Mouse (Mus musculus) T-helper 1 cell (primary cell): ENCODE data around the gene Clcn3.

ENCODE experiments used
- in situ Hi-C: fragments of 300-600 bp; cut with MboI, MseI; formaldehyde crosslinking; loops from one replicate; pipeline ENCODE4 v1.15.1; 2025; ENCODE audit warnings: high pct_unique_total_duplicates

The Clcn3 gene

DNA sequence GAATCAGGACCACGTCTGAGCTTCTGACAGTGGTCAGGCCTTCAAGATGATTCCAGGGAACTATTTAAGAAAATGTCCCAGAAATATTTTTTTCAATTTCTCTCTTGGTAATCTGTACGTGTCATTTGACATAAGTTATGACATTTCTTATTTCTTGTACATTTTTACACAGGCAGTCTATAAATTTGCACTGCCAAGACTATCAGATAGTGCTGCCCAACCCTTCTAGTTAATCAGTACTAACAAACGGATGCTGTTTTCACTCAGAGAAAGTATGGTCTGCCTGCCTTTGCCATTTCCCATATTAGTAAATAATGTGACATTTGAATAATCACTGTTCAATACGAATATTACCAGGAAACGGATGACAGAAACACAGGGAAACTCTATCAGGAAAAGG is 30.3 kb downstream of the Clcn3 start:
- in situ Hi-C loops, result no loop called here

DNA sequence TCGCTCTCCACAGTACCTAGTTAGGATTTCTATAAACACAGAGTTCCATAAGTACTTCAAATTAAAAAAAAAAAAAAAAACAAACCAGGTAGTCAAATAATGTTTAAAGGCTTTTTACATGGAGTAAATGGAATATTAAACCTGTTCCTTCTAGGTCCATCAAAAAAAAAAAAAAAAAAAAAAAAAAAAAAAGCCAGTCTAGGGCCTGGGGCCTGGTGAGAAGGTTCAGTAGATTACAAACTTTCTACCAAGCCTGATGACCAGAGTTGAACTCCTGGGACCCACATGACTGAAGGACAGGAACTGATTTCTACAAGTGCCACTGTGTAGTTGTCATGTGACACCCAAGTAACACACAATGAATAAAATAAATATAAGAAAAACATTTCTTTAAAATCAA is 31.3 kb downstream of the Clcn3 start:
- in situ Hi-C loops, result no loop called here

DNA sequence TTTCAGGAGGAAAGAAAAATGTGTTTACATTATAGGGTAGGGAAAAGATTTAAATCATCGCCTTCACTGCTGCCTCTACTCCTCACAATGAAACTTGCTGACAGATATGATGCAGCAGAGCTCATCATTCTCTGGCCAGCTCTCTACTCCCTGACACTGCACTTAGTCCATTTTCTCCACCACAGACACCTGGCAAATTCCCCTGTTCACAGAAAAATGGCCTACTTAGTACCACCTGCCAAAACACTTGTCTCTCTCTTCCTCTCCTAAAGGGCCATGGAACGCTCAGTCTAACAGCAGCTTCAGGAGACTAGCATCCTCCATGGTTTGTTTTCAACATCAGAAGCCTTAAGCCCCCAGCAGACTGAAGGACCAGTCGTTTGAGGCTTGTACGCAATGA is 31.8 kb downstream of the Clcn3 start:
- in situ Hi-C loops, result no loop called here

DNA sequence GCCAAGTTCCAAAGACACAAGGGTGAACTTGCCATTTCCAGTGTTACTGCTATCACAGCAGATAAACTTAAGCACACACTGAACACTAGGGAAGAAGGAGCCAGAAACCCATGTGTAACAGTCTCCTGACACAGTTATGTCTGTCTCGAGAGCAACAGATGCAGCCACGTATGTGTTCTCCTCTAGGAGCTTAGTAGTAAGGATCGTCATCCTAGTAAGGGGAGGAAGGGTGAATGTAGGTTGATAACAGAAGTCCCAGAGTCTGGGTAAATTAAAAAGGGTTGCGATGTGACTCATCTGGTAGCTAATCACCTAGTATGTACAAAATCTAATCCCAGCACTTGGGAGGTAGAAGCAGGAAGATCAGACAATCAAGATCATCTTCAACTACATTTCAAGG is 33.2 kb downstream of the Clcn3 start:
- in situ Hi-C loops, result no loop called here

DNA sequence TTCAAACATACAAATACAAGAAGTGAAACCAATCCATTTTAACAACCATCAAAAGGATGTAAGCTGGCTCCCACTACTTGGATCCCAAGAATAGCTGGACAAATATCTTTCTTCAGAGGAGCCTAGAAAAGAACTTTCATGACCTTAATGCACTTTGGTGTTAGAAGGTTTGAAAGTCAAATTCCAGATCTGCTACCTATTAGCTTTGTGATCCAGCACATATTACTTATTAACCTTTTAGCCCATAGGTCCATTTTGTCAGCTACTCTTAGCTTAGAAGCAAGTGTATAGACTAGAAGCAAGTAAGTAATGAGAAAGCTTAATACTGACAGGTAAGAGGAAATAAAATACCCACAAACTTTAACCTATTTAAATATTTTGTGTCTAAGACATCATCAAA is 35.6 kb downstream of the Clcn3 start:
- in situ Hi-C loops, result no loop called here

DNA sequence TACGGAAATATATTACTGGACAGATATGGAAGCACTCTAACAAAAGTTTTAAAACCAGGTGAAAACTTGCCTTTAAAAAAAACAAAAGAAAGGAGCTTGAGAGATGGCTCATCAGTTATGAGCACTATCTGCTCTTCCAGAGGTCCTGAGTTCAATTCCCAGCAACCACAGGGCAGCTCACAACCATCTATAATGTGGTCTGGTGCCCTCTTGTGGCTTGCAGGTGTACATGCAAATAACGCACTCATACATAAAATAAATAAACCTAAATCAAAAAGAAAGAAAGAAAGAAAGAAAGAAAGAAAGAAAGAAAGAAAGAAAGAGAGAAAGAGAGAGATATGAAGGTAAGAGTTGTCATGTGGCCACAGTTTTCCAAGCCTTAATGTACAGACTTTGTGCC is 40.2 kb downstream of the Clcn3 start:
- in situ Hi-C loops, result no loop called here

DNA sequence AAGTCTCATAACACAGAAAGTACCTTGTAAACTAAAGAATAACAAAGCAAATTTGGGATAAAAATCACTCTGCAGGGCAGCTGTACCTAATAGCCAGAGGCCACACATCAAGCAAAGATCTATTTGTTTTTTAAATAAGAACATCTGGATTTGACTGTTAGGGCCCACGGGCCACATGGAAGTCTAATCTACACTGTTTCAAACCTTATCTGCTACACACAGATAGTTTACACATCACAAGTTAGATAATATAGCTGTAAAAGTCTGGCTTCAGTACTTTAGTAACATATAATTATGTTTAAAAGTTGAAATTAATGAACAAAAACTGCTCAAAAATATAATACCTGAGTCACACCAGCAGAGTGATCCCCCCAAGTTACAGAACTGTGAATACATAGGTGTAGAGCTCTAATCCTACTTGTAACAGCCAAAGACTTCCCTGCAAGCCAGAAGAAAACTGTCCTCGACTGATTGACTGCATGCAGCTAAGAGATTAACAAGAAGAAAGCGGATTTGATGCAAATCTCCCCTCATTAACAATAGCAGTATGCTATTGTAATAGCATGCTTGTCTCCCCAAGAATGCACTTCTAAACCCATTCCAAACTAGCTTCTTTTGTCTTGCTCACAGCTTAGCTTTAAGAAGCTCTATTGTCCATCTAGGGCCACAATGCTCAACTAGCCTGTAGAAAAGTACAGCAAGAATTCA is 44.2 kb downstream of the Clcn3 start:
- in situ Hi-C loops, result no loop called here

DNA sequence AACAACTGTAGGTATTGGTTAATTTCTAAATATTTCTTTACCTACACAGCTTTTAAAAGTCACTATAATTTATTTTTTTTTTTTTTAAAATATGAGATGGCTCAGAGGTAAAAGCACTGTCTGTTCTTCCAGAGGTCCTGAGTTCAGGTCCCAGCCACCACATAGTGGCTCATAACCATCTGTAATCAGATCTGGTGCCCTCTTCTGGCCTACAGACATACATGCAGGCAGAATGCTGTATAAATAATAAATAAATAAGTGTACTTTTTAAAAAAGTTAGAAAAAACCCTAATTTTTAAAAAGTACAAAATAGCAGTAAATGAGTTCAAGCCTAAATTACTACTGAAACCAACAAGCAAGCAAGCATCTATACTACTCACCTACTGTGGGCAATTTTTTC is 49.5 kb downstream of the Clcn3 start:
- in situ Hi-C loops, result no loop called here

DNA sequence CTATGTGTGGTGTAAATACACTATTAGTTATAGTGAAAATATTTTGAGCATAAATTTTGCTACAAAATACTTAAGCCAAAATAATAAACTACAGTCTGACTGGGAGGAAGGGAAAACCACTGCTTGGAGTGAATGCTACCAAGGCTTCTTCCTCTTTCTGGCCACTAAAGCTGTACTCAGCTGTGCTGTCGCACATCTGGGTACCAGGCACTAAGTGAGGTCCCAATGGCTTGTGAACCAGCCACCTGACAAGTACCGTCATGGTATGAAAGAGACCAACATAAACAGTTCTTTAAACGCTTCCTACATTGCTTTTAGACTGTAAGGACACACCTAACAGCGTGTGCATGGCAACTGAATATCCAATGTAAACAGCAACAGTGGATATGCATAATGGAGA is 62.9 kb downstream of the Clcn3 start:
- in situ Hi-C loops, result no loop called here

DNA sequence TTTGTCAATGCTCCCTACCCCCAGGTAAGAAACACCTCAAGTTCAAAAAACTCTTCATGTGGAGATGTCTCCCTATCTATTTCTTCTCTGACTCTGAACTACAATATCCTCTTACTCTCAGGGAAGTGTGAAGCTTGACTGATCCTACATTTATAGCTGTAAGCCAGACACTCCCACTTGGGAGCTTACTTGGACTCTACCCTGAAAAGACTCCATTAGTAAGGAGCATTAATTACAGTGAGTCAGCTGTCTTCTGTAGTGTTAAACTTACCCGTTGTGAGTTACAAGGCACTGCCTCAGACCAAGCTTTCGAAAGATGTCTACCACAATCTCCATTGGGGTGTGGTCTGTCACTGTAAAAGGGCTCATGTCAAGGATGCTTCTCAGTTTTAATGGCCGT is 64.0 kb downstream of the Clcn3 start:
- in situ Hi-C loops, result no loop called here

DNA sequence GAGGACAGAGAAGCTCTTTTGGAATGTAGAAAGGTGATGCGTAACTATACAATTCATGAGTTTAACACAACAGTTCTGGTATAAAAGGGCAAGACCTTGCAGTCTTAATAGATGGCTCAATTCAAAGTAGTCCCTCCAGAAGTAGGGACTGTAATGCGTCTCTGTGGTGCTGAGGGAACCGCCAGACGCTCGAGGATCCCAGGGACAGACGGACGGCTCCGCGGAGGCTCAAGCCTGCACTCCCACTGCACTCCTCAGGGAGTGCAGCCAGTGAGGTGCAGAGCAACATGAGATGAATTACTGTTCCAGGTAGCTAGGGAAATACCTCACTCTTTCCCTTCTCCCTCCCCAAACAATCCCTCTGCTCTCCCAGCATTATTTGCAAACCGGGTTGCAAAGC is 70.5 kb downstream of the Clcn3 start:
- in situ Hi-C loops, result loop anchor here (5.0 kb wide), 1 partner anchor 45 kb away; no protein-coding TSS in a partner anchor

DNA sequence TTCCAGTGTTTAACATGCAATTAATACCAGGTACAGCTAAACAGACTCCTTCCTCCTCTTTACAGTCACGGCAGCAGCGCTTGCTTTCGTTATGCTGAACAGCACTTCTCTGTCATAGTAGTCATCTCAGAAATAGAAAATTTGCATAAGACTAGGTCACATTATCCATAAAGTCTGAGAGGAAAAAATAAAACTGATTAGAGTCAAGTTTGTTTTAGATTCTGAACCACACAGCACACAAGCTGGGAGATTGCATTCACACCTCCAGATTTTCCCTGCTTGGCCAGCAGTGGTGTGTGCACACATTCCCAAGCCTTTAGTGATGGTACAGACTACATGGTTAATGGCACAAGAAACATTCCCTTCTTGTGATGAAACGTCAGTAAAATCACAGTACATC is 71.0 kb downstream of the Clcn3 start:
- in situ Hi-C loops, result loop anchor here (5.0 kb wide), 1 partner anchor 45 kb away; no protein-coding TSS in a partner anchor

DNA sequence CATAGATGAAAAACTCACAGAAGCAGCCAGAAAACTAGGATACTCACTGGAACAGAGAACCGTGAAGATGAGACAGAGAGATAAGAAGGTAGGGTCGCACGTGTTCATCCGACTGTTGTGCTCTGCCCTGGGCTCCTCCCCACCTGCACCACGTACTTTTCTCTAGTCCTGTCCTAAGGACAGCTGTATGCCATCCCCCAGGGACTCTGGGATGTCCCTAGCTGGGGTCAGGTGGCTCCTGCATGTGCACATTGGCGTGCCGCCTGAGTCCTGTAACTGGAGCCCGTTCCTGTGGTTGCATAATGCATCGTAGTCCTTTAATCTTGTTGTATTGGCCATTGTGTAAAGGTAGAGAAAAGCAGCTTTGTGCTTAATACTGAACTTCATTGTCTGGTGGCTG is 83.0 kb downstream of the Clcn3 start:
- in situ Hi-C loops, result no loop called here

DNA sequence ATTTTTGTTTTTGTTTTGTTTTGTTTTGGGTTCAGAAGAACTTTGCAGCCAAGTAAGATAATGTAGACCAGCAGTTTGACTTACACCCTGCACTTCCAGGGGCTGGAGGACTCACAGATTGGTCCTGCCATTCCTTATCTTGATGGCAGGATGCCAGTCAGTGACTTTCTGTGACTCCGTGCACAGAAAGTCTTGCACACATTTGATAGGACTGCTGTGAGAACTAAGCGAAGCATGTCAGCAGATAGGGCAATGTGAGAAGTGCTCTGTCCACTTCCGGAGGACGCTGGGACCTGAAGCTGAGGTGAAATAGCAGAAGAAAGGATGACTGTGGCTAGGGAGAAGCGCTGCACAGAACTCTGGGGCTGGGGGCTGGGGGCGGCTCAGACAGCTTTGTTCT is 87.2 kb downstream of the Clcn3 start:
- in situ Hi-C loops, result no loop called here

DNA sequence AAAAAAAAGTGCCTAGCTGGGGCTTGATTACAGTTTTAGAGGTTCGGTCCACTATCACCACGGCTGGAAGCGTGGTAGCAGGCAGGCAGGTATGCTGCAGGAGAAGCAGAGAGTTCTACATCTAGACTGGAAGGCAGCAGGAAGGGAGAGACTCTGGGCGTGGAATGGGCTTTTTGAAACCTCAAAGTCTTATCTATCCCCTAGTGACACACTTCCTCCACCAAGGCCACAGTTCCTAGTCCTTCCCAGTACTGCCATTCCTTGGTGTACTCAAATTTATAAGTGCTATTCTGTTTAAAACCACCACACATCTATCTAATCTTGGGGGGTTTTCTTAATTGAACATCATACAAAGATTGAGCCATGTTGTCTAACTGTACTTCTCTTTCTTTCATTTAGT is 91.3 kb downstream of the Clcn3 start:
- in situ Hi-C loops, result no loop called here

DNA sequence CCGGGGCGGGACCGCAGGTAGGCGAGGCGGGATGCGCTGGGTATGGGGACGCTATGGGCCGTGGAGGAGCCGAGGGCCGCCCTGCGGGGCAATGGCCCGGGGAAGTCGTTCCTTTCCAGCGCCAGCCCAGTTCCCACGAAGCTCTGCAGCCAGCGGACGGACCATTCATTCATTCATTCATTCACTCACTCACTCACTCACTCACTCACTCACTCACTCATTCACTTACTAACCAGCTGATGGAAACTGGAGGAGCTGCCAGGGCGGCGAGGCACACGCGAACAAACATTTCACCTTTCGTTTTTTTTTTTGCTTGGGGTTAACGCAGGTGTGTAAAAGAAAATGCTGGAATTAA is 92.6 kb downstream of the Clcn3 start:
- in situ Hi-C loops, result no loop called here

DNA sequence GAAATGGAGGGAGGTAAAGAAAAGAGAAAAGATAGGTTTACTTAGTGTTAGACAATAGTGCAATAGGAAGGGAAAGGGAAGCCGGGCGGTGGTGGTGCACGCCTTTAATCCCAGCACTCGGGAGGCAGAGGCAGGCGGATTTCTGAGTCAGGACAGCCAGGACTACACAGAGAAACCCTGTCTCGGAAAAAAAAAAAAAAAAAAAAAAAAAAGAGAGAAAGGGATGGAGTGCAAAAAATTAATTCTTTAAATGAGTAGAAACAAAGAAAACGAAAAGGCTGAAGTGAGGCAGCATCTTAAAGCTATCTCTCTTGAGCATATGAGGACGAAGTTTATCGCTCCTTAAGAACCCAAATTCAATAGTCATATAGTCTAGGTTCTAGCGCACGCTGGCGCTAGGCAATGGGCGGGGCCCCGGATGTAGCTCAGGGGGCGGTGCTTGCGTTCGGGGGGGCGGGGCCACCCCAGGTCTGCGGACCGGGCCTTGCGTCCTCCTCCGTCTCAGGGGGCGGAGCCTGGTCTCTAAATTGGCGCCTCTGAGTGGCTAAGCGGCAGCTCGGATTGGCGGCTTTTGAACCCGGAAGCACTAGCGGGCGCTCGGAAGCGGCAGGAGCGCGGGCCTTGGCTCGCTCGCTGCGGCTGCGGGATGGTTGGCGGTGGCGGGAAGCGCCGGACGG is 93.1 kb downstream of the Clcn3 start, which contains the start of gene Hpf1:
Hpf1 (plus strand) TSS at position 576 of the 677 bp plus-strand sequence.
- in situ Hi-C loops, result no loop called here

DNA sequence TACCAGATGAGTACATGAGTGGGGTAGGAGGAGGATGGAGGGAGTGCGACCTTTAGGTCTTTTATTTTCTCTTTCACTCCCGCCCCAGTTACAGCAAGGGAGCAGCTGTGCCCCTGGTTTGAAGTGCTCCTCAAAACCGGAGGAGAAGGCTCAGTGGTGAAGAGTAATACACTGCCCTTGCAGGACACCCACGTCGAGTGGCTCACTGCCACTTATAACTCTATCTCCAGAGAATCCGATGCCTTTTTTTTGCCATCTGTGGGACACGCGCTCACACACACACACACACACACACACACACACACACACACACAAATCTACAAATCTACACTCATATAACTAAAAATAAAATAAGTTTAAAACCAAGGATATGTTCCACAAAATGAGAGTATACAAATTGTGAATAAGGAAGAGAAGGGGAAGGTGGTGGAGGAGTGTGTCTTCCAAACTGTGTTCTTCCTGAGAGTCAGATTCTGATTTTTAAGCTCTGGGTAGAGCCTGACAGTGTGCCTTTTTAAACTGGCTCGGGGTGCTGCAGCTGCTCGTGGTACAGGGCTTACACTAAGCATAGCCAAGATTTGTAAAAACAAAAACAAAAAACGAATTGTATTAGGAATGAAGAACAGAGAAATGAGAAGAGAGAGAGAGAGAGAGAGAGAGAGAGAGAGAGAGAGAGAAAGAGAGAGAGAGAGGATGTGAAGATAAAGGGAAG is 93.8 kb downstream of the Clcn3 start:
- in situ Hi-C loops, result no loop called here

DNA sequence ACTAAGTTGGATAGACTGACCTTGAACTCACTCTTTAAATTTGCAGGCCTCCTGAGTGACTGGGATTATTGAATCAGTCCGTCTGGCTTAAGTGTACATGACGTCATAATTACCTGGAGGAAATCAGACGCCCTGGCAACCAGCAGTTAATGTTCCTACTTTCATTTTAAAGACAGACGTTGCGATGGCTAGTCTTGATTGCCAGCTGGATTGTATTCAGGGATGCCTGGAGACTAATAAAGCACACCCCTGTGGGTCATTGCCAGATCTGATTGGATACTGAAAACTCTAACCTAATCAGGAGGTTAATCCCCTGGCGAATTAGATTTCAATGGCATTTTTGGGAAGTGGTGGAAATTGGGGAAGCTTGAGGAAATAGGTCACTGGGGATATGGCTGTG is 96.4 kb downstream of the Clcn3 start:
- in situ Hi-C loops, result no loop called here

DNA sequence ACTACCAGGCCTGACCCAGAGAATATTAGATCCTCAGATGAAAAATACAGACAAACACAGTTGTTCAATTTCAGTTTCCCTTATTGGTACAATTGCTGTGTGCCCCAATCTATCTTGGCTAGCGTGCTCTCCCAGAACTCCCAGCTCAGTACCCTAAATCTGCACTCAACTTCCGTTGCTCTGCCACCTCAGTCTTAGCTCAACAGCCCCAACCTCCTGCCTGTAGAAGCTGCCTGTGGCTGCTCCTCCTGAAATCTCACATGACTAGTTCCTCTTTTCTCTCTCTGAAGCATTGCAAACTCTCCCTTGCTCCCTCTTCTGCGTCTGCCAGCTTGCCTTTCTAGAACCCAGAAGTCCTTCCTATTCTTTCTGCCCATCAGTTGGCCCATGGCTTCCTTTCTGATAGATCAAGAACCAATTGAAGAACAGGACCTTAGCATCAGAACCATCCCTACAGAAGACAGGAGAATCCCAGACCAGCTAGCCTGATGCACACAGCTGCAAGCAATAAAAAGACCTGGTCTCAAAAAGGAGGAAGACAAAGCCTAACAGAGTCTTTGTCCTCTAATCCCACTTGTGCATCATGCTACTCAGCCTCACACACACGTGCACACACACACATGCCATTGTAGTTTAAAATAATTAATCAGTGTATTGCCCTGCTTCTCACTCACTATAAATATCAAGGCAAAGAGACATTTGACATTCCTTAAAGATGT is 99.5 kb downstream of the Clcn3 start:
- in situ Hi-C loops, result no loop called here

DNA sequence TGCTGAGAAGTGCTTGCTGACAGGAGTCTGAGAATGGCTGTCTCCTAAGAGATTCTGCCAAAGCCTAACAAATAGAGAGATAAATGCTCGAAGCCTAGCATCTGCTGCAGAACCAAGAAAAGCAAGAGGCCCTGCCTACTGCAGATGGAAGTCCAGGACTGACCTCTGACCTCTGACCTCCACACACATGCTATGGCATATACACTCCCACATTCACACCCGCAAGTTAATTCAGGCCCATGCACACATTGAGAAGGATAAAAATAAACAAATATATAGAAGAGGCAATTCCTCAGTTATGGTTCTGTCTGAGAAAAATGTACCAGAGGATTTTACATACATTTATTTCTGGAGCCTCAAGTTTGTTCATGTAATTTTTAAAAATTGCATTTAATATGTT is 104.5 kb downstream of the Clcn3 start:
- in situ Hi-C loops, result loop anchor here (5.0 kb wide), 1 partner anchor 256 kb away; no protein-coding TSS in a partner anchor
